Comparison of ENCODE assay signal across 7 mouse cellular contexts in genomic region chr2:130629080-130629838, GRCm38 (mm10). TPM values are rescaled to one million over a fixed set of nuclear protein-coding genes. Genes with fewer than 3 reads are reported as not detected.
DNase-seq lines count a peak whose midpoint lies in the region; ATAC-seq lines count a peak whose summit lies in the region.

No protein-coding gene starts in this region.

- H3K36me3 ChIP-seq in neural tube, embryonic 11.5 days (ENCODE audit: control insufficient read depth, insufficient read depth, low read length): 0 out of 2 replicates have a peak, but pooled peaks cover 2% of the 10 kb centered on the region
- H3K36me3 ChIP-seq in hindbrain, embryonic 13.5 days: peaks cover 21% of the 10 kb centered on the region
- peaks cover 25% of the 10 kb centered on the region for H3K36me3 ChIP-seq in midbrain, embryonic 12.5 days

- H3K27ac ChIP-seq in neural tube, embryonic 11.5 days (ENCODE audit: low read depth, low read length): no peak overlapping the region
- H3K27ac ChIP-seq in hindbrain, embryonic 13.5 days: peak overlapping the region; percentile 82
- peak overlapping the region; percentile 58 for H3K27ac ChIP-seq in midbrain, embryonic 12.5 days (replicated peaks)

- peak overlapping the region; percentile 76 for H3K4me2 ChIP-seq in neural tube, embryonic 11.5 days (ENCODE audit: low read depth)
- peak overlapping the region; percentile 87 for H3K4me2 ChIP-seq in hindbrain, embryonic 13.5 days
- H3K4me2 ChIP-seq in midbrain, embryonic 12.5 days (replicated peaks): peak overlapping the region; percentile 95

- peak overlapping the region; percentile 96 for H3K4me3 ChIP-seq in neural tube, embryonic 11.5 days (ENCODE audit: low read depth, low read length)
- H3K4me3 ChIP-seq in hindbrain, embryonic 13.5 days: peak overlapping the region; percentile 90
- H3K4me3 ChIP-seq in midbrain, embryonic 12.5 days: peak overlapping the region; percentile 96

- H3K27me3 ChIP-seq in neural tube, embryonic 11.5 days (ENCODE audit: control insufficient read depth, insufficient read depth, low read length): peaks cover 5% of the 10 kb centered on the region; the same call in 1 of the 2 replicates
- peaks cover 8% of the 10 kb centered on the region for H3K27me3 ChIP-seq in hindbrain, embryonic 13.5 days
- peaks cover 25% of the 10 kb centered on the region for H3K27me3 ChIP-seq in midbrain, embryonic 12.5 days

- H3K9me3 ChIP-seq in neural tube, embryonic 11.5 days (ENCODE audit: control insufficient read depth, low read length): no peaks in the 10 kb centered on the region
- H3K9me3 ChIP-seq in hindbrain, embryonic 13.5 days: no peaks in the 10 kb centered on the region
- H3K9me3 ChIP-seq in midbrain, embryonic 12.5 days: no peaks in the 10 kb centered on the region

- H3K4me1 ChIP-seq in neural tube, embryonic 11.5 days (ENCODE audit: control insufficient read depth, insufficient read depth, low read length): peaks cover 7% of the 10 kb centered on the region; the same call in 1 of the 2 replicates
- peaks cover 16% of the 10 kb centered on the region for H3K4me1 ChIP-seq in hindbrain, embryonic 13.5 days (replicated peaks)
- peaks cover 19% of the 10 kb centered on the region for H3K4me1 ChIP-seq in midbrain, embryonic 12.5 days

- DNase-seq in neural tube, embryonic 11.5 days (ENCODE audit: low spot score): no peak
- DNase-seq in neural tube, embryonic 10.5 days (ENCODE audit: extremely low spot score, low spot score): no peak
- peak; percentile 21 for DNase-seq in c-Kit-positive CD71-positive TER-119-positive erythroid progenitor cells, embryonic 14.5 days (ENCODE audit: low spot score)
- no peak for DNase-seq in ovary, postnatal 14 days (ENCODE audit: low spot score)
- no peak for DNase-seq in embryo, embryonic 11 days

- WGBS in neural tube, embryonic 11.5 days: 3% methylated on average over 37 of the region's 37 CpGs
- 3% methylated on average over 37 of the region's 37 CpGs for WGBS in hindbrain, embryonic 13.5 days
- 3% methylated on average over 37 of the region's 37 CpGs for WGBS in midbrain, embryonic 12.5 days

- H3K9ac ChIP-seq in neural tube, embryonic 11.5 days (ENCODE audit: low read length): peak overlapping the region; percentile 92
- peak overlapping the region; percentile 93 for H3K9ac ChIP-seq in hindbrain, embryonic 13.5 days
- peak overlapping the region; percentile 88 for H3K9ac ChIP-seq in midbrain, embryonic 12.5 days (replicated peaks)

- ATAC-seq in neural tube, embryonic 11.5 days (ENCODE audit: insufficient read depth, low FRiP score, low TSS enrichment): peak; percentile 45
- peak; percentile 67 for ATAC-seq in hindbrain, embryonic 13.5 days (ENCODE audit: low FRiP score)
- ATAC-seq in midbrain, embryonic 12.5 days (ENCODE audit: low FRiP score, low read depth): peak; percentile 45

RNA-seq across cellular contexts. Expression of gene Fastkd5, which starts 0.6 kb away (rescaled TPM):
- polyA plus RNA-seq in neural tube, embryonic 11.5 days (2014; fragmentation: Nextera tagmentation; extraction: Ambion mirVana): 20.4 and 21.8 TPM in 2 replicates
- polyA plus RNA-seq in hindbrain, embryonic 13.5 days (2015; fragmentation: Nextera tagmentation; extraction: Ambion mirVana): 11.7 and 12.9 TPM in 2 replicates
- polyA plus RNA-seq in midbrain, embryonic 12.5 days (2016; fragmentation: Nextera tagmentation; extraction: Ambion mirVana): 18.9 and 19.3 TPM in 2 replicates

RNA-seq across cellular contexts. Expression of gene Ubox5, which starts 0.6 kb away (rescaled TPM):
- 19.1 and 21.6 TPM in 2 replicates for polyA plus RNA-seq in neural tube, embryonic 11.5 days (2014; fragmentation: Nextera tagmentation; extraction: Ambion mirVana)
- 11.5 and 11.8 TPM in 2 replicates for polyA plus RNA-seq in hindbrain, embryonic 13.5 days (2015; fragmentation: Nextera tagmentation; extraction: Ambion mirVana)
- polyA plus RNA-seq in midbrain, embryonic 12.5 days (2016; fragmentation: Nextera tagmentation; extraction: Ambion mirVana): 14.4 and 15.2 TPM in 2 replicates

RNA-seq across cellular contexts. Expression of gene Lzts3, which starts 13.3 kb away (rescaled TPM):
- polyA plus RNA-seq in neural tube, embryonic 11.5 days (2014; fragmentation: Nextera tagmentation; extraction: Ambion mirVana): 0.84 and 1.1 TPM in 2 replicates
- polyA plus RNA-seq in hindbrain, embryonic 13.5 days (2015; fragmentation: Nextera tagmentation; extraction: Ambion mirVana): 10.5 and 11.1 TPM in 2 replicates
- polyA plus RNA-seq in midbrain, embryonic 12.5 days (2016; fragmentation: Nextera tagmentation; extraction: Ambion mirVana): 6.9 and 8.3 TPM in 2 replicates

RNA-seq across cellular contexts. Expression of gene Ddrgk1, which starts 35.2 kb away (rescaled TPM):
- polyA plus RNA-seq in neural tube, embryonic 11.5 days (2014; fragmentation: Nextera tagmentation; extraction: Ambion mirVana): 44.5 and 44.8 TPM in 2 replicates
- polyA plus RNA-seq in hindbrain, embryonic 13.5 days (2015; fragmentation: Nextera tagmentation; extraction: Ambion mirVana): 72.0 and 74.1 TPM in 2 replicates
- 47.4 and 54.8 TPM in 2 replicates for polyA plus RNA-seq in midbrain, embryonic 12.5 days (2016; fragmentation: Nextera tagmentation; extraction: Ambion mirVana)

RNA-seq across cellular contexts. Expression of gene Itpa, which starts 38.2 kb away (rescaled TPM):
- polyA plus RNA-seq in neural tube, embryonic 11.5 days (2014; fragmentation: Nextera tagmentation; extraction: Ambion mirVana): 143 and 144 TPM in 2 replicates
- 141 and 143 TPM in 2 replicates for polyA plus RNA-seq in hindbrain, embryonic 13.5 days (2015; fragmentation: Nextera tagmentation; extraction: Ambion mirVana)
- 139 and 146 TPM in 2 replicates for polyA plus RNA-seq in midbrain, embryonic 12.5 days (2016; fragmentation: Nextera tagmentation; extraction: Ambion mirVana)
